Comparison of ENCODE assay signal across 8 mouse cellular contexts in genomic region chr17:86964502-86964901, GRCm38 (mm10). TPM values are rescaled to one million over a fixed set of nuclear protein-coding genes. Genes with fewer than 3 reads are reported as not detected.
DNase-seq lines count a peak whose midpoint lies in the region; ATAC-seq lines count a peak whose summit lies in the region.

No protein-coding gene starts in this region.

- peaks cover 12% of the 10 kb centered on the region; the same call in 1 of the 2 replicates for H3K36me3 ChIP-seq in forebrain, embryonic 10.5 days (replicated peaks)
- H3K36me3 ChIP-seq in heart, embryonic 14.5 days (ENCODE audit: control insufficient read depth, insufficient read depth, low read length), result peaks cover 19% of the 10 kb centered on the region
- H3K36me3 ChIP-seq in liver, embryonic 16.5 days (ENCODE audit: control insufficient read depth, insufficient read depth), result no peaks in the 10 kb centered on the region
- no peaks in the 10 kb centered on the region for H3K36me3 ChIP-seq in neural tube, embryonic 13.5 days

- 0% methylated on average over 10 of the region's 10 CpGs for WGBS in forebrain, embryonic 10.5 days
- WGBS in heart, embryonic 14.5 days, result under 1% methylated on average over 10 of the region's 10 CpGs
- WGBS in liver, embryonic 16.5 days (ENCODE audit: insufficient replicate concordance), result 3% methylated on average over 10 of the region's 10 CpGs
- under 1% methylated on average over 10 of the region's 10 CpGs for WGBS in neural tube, embryonic 13.5 days

- H3K9me3 ChIP-seq in forebrain, embryonic 10.5 days, result no peaks in the 10 kb centered on the region
- H3K9me3 ChIP-seq in heart, embryonic 14.5 days (ENCODE audit: control insufficient read depth, low read length), result no peaks in the 10 kb centered on the region
- no peaks in the 10 kb centered on the region for H3K9me3 ChIP-seq in liver, embryonic 16.5 days (replicated peaks; ENCODE audit: control insufficient read depth, low read length)
- H3K9me3 ChIP-seq in neural tube, embryonic 13.5 days, result no peaks in the 10 kb centered on the region

- H3K27ac ChIP-seq in forebrain, embryonic 10.5 days, result peak overlapping the region; percentile 95
- peak overlapping the region; percentile 95 to 97 for H3K27ac ChIP-seq in heart, embryonic 14.5 days (replicated peaks in 1 of 2; ENCODE audit: control insufficient read depth in 1 of 2, insufficient read depth in 1 of 2, low read depth in 2 of 2, low read length in 2 of 2)
- H3K27ac ChIP-seq in liver, embryonic 16.5 days (ENCODE audit: low read length), result no peak overlapping the region
- H3K27ac ChIP-seq in neural tube, embryonic 13.5 days (replicated peaks), result peak overlapping the region; percentile 89

- ATAC-seq in heart, embryonic 14.5 days (ENCODE audit: insufficient number of reproducible peaks, insufficient read depth, low FRiP score, low read depth), result peak; percentile 60
- ATAC-seq in liver, embryonic 16.5 days (ENCODE audit: low read depth), result peak; percentile 46
- ATAC-seq in neural tube, embryonic 13.5 days (ENCODE audit: low read depth), result peak; percentile 60

- H3K9ac ChIP-seq in heart, embryonic 14.5 days (ENCODE audit: low read length), result peak overlapping the region; percentile 88
- no peak overlapping the region for H3K9ac ChIP-seq in liver, embryonic 16.5 days (ENCODE audit: low read depth, low read length)
- peak overlapping the region; percentile 93 for H3K9ac ChIP-seq in neural tube, embryonic 13.5 days

- peaks cover 13% of the 10 kb centered on the region for H3K27me3 ChIP-seq in forebrain, embryonic 10.5 days (ENCODE audit: poor library complexity, severe bottlenecking)
- no peaks in the 10 kb centered on the region for H3K27me3 ChIP-seq in heart, embryonic 14.5 days (ENCODE audit: control insufficient read depth, insufficient read depth, low read length)
- H3K27me3 ChIP-seq in liver, embryonic 16.5 days (ENCODE audit: control insufficient read depth, insufficient read depth, low read depth, low read length), result peaks cover 30% of the 10 kb centered on the region
- H3K27me3 ChIP-seq in neural tube, embryonic 13.5 days, result no peaks in the 10 kb centered on the region

- H3K4me2 ChIP-seq in heart, embryonic 14.5 days (ENCODE audit: low read length), result peak overlapping the region; percentile 91
- peak overlapping the region; percentile 68; the same call in 1 of the 2 replicates for H3K4me2 ChIP-seq in liver, embryonic 16.5 days (ENCODE audit: low read depth, low read length)
- peak overlapping the region; percentile 81 for H3K4me2 ChIP-seq in neural tube, embryonic 13.5 days

- H3K4me3 ChIP-seq in forebrain, embryonic 10.5 days, result peak overlapping the region; percentile 90
- H3K4me3 ChIP-seq in heart, embryonic 14.5 days (ENCODE audit: control insufficient read depth in 1 of 2, insufficient read depth in 1 of 2, low read depth in 1 of 2, low read length in 2 of 2), result peak overlapping the region; percentile 78 to 99
- peak overlapping the region; percentile 67 for H3K4me3 ChIP-seq in liver, embryonic 16.5 days (ENCODE audit: low read depth, low read length)
- H3K4me3 ChIP-seq in neural tube, embryonic 13.5 days, result peak overlapping the region; percentile 86

- DNase-seq in B cell, adult 2 months, result peak; percentile 52 to 58
- DNase-seq in brain, adult 2 months (ENCODE audit: low read depth, low spot score), result peak; percentile 96
- peak; percentile 83 for DNase-seq in forebrain, embryonic 10.5 days (ENCODE audit: extremely low spot score, low spot score)
- peak; percentile 87 for DNase-seq in kidney, postnatal 14 days
- peak; percentile 74 to 80 for DNase-seq in urinary bladder, postnatal 4 days (ENCODE audit: low spot score in 2 of 2)

- H3K4me1 ChIP-seq in forebrain, embryonic 10.5 days, result peaks cover 47% of the 10 kb centered on the region
- peaks cover 55 to 67% of the 10 kb centered on the region in 2 experiments for H3K4me1 ChIP-seq in heart, embryonic 14.5 days (ENCODE audit: control insufficient read depth in 2 of 2, insufficient read depth in 2 of 2, low read length in 2 of 2)
- peaks cover 4% of the 10 kb centered on the region; the same call in 1 of the 2 replicates for H3K4me1 ChIP-seq in liver, embryonic 16.5 days (ENCODE audit: control insufficient read depth, low read depth, low read length)
- H3K4me1 ChIP-seq in neural tube, embryonic 13.5 days (replicated peaks), result peaks cover 54% of the 10 kb centered on the region

RNA-seq across cellular contexts. Expression of gene Rhoq, which starts 1.6 kb away (rescaled TPM):
- 8.1 and 8.2 TPM in 2 replicates for polyA plus RNA-seq in forebrain, embryonic 10.5 days (2016; fragmentation: Nextera tagmentation; extraction: Ambion mirVana)
- polyA plus RNA-seq in heart, embryonic 14.5 days (2014; fragmentation: Nextera tagmentation; extraction: Ambion mirVana), result 28.0 and 33.5 TPM in 2 replicates
- polyA plus RNA-seq in liver, embryonic 16.5 days (2015; fragmentation: Nextera tagmentation; extraction: Ambion mirVana), result 0.86 and 1.1 TPM in 2 replicates
- polyA plus RNA-seq in neural tube, embryonic 13.5 days (2015; fragmentation: Nextera tagmentation; extraction: Ambion mirVana), result 8.7 and 10.5 TPM in 2 replicates

RNA-seq across cellular contexts. Expression of gene Atp6v1e2, which starts 16.8 kb away (rescaled TPM):
- not detected in 2 replicates for polyA plus RNA-seq in forebrain, embryonic 10.5 days (2016; fragmentation: Nextera tagmentation; extraction: Ambion mirVana)
- not detected in 2 replicates for polyA plus RNA-seq in heart, embryonic 14.5 days (2014; fragmentation: Nextera tagmentation; extraction: Ambion mirVana)
- polyA plus RNA-seq in liver, embryonic 16.5 days (2015; fragmentation: Nextera tagmentation; extraction: Ambion mirVana), result not detected in 2 replicates
- not detected in 2 replicates for polyA plus RNA-seq in neural tube, embryonic 13.5 days (2015; fragmentation: Nextera tagmentation; extraction: Ambion mirVana)

RNA-seq across cellular contexts. Expression of gene Tmem247, which starts 47.4 kb away (rescaled TPM):
- not detected in 2 replicates for polyA plus RNA-seq in forebrain, embryonic 10.5 days (2016; fragmentation: Nextera tagmentation; extraction: Ambion mirVana)
- not detected in 2 replicates for polyA plus RNA-seq in heart, embryonic 14.5 days (2014; fragmentation: Nextera tagmentation; extraction: Ambion mirVana)
- polyA plus RNA-seq in liver, embryonic 16.5 days (2015; fragmentation: Nextera tagmentation; extraction: Ambion mirVana), result not detected in 2 replicates
- polyA plus RNA-seq in neural tube, embryonic 13.5 days (2015; fragmentation: Nextera tagmentation; extraction: Ambion mirVana), result not detected in 2 replicates
